Mouse (Mus musculus) erythroblast, embryonic 14.5 days (primary cell): ENCODE results near the gene Nell2.

Source experiments
- GATA1 ChIP-seq: IDR thresholded peaks from 2 replicates; pipeline ENCODE4 v1.6.1; 2012; ENCODE audit warnings: low read length, inconsistent platforms, mixed read lengths
- TAL1 ChIP-seq: IDR thresholded peaks from 3 replicates; pipeline ENCODE4 v1.6.1; 2012; ENCODE audit warnings: low read length, inconsistent platforms, mixed read lengths

GRCm38 (mm10) chr15:95525997-95526396 lies 2.4 kb downstream of the Nell2 start:
- TF ChIP-seq TAL1 = no peak
- TF ChIP-seq GATA1 = no peak
